Mouse (Mus musculus) cortical plate, adult 2 months (tissue): ENCODE measurements around the gene Nek11.

Experiments
- CTCF ChIP-seq: fragments of 200-500 bp; IDR thresholded peaks from 2 replicates; pipeline ENCODE4 v1.5.1; 2011; ENCODE audit warnings: mild to moderate bottlenecking, control low read depth, low read length; ENCODE audit not compliant: insufficient read depth; ENCODE audit errors: extremely low read depth
- POLR2A ChIP-seq: fragments of 200-500 bp; IDR thresholded peaks from 2 replicates; pipeline ENCODE4 v1.6.1; 2011; ENCODE audit warnings: mild to moderate bottlenecking, low read length, control low read depth; ENCODE audit not compliant: insufficient read depth; ENCODE audit errors: extremely low read depth

DNA sequence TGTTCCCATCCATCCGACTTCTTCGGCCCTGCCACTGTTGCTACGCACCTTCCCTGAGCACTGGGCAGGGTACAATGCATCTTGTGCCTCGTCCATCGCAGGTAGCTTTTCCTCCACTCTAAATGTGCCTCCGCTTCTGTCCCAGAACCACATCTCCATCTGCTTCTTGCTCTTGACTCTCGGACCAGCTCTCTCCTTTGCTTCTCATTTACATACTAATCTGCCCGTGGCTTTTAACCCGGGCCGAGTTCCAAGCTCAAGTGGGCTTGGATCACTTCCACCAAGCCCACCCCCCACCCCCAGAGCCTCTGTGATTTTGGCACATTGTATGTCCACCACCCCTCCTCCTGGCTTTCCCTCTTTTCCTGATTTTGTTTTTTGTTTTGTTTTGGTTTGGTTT lies 137.7 kb downstream of the Nek11 start:
- no peak for TF ChIP-seq CTCF
- TF ChIP-seq POLR2A = no peak
